Mouse (Mus musculus) heart, adult 11 months (tissue): ENCODE measurements around the gene Gpatch3.

Source experiments
- DNase-seq: peaks from one replicate; pipeline ENCODE4 v3.0.0; 2022

Gpatch3 gene

DNA sequence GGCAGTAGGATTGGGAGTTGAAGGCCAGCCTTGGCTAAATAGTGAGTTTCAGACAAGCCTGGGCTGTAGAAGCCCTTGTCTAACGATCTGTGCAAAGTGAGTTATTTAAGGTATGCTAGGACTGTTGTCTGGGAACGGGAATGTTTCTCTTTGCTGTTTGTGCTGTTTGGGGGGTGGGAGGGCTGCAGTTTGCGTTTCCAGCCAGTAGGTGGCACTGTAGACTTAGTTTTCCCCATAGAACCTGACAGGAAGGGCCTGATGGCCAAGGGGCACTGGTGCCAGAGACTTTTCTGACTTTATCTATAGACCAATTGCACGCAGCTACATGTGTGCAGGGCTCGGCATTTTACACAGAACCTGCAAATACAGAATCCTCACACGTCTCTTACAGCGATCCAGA lies 18.0 kb downstream of the Gpatch3 start:
- DNase-seq, result peak; percentile 96

DNA sequence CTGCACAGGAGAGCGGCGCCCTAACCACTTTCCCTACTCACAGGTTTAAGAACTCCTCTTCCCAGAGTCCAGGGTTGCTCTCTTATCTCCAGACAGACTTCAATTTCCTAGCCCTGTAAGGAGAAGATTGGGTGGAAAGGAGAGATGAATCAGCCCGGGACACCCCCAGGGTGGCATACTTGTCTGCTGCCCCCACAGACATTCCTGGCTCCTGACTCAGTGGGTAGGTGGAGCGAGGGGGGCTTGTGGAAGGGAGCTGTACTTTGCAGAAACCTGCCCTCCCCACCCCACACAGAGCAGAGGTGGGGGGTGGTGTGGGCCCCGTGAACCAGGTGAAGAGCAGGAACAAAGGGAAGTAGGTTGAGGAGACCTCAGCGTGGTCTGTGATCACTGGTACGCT lies 21.0 kb downstream of the Gpatch3 start:
- no peak for DNase-seq

DNA sequence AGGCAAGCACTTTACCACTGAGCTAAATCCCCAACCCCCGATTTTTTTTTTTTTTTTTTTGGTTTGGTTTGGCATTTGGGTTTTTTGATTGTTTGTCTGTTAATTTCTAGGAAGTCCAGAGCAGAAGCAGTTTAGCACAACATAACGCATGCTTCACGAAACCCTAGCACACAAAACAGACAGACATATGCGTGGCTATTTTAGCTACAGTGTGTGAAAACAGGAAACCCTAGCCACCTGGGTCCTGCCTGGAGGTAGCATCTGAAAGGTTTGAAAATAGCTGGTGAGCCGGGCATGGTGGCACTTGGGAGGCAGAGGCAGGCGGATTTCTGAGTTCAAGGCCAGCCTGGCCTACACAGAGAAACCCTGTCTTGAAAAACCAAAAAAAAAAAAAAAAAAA lies 21.5 kb downstream of the Gpatch3 start:
- no peak for DNase-seq

DNA sequence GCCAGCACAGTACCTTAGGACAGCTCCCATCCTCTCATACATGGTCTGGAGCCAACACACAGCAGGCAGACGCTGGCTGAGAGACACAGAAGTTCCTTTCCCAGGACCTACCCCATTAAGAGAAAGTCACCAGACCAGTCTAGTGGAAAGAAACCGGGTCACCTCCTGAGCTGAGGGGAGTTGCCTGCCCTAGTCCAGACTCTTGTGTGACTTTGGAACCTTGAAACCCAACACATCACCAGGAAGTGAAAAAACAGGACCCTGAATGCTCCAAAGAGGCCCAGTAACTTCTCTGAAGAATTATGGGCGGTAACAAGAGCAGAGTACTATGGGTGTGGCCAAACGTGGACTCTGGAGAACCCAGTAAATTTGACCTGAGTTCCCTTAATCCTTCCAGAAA lies 24.1 kb downstream of the Gpatch3 start:
- DNase-seq, result no peak

DNA sequence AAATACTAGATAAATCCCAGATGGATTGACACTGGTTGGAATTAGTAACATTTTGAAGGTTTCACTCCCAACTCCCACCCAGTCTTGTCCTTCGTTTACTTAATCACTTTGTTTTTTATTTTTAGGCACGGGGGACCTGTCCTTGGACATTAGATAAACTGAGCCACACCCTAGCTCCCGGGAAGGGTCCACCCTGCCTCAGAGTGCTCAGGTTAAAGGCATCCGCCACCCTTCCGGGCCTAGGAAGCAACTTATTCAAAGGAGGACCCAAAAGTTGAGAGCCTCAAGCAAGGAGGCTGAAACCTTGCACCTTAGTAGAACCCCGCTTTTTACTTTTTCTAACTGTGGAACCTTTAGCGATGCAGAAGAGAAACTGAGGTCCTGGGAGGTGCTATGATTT lies 24.6 kb downstream of the Gpatch3 start:
- no peak for DNase-seq

DNA sequence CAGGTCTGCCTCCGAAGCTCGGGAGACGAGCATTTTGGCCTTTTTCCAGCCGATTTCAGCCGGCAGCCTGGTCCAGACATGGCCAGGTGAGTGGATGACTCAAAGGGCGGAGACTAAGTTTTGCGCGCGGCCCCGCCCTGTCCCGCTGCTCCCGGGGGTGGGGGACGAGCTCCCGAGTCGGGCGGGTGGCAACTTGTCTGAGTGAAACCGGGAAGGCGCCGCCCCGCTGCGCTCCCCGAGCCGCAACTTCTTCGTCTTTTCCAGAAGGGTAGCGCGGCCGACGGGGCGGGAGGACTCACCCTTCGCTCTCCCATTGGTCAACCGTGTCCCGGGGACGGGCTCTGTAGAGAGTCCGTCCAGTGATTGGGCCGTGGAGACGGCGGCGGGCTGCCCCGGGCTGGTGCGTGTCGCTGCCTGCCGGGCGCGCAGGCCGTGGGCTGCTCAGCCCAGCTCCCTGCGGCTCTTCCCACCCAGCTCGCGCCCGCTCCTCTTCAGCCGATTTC lies 25.1 kb downstream of the Gpatch3 start:
- peak; percentile 100 for DNase-seq

DNA sequence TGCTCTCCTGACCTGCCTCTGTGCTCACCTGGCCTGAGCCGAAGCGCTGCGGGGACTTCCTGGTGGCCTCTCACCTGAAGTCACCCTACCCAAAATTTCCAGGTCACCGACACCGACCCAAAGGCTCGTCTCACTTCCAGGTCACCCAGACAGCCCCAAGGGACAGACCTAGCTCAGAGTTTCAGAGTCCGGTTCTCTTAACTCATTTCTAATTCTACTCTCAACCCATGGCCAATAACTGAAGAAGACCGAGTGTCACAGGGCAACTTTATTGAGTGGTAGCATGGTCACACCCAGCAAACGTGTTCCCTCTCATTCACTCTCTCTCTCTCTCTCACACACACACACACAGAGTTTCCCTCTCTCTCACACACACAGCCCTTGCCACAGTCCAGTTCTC lies 25.8 kb downstream of the Gpatch3 start:
- DNase-seq, result no peak

DNA sequence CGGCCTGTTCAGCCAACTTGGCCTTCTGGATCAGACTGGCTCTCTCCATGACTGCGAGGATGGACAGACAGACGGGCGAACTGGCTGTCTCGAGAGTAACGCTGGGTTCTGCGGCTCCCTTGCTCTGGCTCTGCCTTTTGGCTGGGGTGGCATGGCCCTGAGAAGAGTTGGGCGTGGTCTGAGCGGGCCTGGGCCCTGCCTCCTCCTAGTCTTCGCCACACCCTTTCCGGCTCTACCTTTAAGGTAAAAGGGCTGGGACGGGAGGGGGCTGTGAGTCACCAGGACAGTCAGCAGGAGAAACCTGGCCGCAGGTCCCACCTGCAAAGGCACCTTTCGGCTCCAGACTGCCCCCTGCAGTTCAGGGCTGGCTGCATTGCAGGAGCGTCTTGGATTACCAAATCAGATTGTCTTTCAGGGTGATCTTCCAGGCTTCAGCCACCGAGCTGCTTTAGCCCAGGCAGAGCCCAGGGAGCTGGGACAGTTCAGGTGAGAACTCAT lies 27.2 kb downstream of the Gpatch3 start, which contains the start of gene Sfn:
TSS of gene Sfn (minus strand) at position 448 of the 498 bp plus-strand sequence.
- peak; percentile 91 for DNase-seq

DNA sequence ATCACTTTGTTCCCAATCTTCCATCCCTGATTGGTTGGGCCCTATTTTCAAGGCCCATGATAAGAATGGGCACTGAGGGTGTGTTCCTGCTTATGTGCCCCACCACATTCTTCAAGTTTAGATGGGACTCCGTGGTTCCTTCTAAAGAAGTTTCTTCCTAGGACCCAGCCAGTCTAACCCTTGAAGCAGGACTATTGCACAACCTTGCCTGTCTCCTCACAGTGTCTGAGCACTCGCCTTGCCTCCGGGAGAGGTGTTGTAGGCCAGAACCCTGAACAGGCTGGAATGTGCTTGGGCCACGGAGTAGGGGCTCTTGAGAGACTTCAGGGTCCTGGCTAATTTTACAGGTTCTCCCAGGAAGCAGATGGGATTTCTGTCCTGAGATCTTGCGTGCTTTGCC lies 28.5 kb downstream of the Gpatch3 start:
- DNase-seq, result no peak

DNA sequence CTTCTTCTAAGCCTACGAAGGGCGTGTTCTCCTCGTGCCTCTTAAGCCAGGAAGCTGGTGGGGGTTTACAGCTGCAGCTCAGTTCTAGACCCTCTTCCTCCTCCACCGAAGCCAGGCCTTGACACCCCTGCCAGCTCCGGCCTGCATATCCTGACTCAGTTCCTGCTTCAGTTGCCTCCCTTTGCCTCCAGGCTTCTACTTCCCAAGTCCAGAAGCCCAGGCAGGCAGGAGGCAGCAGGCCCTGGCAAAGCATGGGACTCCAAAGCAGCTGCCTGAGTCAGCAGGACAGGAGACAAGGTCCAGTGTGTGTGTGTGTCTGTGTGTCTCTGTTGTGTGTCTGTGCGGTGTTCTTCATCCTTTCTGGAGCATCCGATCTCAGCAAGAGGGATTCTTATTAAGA lies 29.6 kb downstream of the Gpatch3 start:
- no peak for DNase-seq

DNA sequence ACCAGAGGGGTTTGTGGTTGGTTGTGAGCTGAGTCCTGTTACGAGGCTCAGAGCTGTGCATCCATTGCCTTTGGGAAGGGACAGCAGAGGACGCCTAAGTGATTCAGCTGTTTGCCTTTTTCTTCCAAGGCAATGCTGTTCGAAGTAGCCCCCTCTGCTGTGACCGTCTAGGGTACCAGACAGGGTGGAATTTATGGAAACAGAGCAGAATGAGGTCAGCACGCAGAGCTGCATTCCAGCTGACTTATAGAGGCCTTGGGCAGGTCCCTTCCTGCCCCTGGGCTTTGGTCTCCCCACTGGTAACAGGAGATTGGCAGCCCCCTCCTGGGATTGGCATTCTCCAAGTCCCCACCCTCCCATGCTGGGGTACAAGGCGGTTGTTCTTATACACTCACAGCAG lies 30.3 kb downstream of the Gpatch3 start:
- DNase-seq, result no peak

DNA sequence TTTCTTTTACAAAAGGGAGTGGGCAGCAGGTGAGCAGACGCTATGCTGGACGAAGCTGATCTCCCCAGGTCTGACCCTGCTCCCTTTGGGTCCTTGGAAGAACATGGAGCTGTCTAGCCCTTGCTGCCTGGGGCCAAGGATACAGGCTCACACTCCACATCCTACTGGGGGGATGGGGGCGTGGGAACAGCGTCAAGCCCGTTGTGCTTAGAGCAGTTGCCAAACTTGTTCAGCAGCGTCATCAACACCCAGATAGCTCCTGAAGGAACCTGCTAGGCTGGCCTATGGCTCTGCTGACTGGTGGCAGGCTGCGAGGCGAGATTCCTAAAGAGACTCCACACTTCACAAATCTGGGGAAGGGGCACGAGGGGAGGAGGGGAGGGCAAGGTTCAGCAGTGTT lies 30.8 kb downstream of the Gpatch3 start:
- DNase-seq, result no peak

DNA sequence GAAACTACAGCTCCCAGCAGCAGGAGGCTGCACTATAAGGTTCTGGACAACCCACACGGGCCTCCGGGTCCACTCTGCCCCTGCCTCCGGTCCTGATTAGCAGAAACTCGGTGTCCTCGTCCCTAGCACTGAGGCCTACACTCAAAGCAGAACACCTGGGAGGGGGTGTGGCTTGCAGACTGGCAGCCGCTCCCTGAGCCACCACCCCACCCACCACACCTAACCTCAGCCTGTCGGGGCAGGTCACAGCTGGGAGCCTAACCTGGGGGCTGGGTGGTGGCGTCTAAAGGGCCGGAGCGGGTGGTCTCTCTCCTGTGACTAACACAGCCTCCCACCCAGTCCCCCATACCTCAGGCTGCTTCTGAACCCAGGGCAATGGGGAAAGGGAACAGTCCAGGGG lies 32.7 kb downstream of the Gpatch3 start:
- DNase-seq, result no peak

DNA sequence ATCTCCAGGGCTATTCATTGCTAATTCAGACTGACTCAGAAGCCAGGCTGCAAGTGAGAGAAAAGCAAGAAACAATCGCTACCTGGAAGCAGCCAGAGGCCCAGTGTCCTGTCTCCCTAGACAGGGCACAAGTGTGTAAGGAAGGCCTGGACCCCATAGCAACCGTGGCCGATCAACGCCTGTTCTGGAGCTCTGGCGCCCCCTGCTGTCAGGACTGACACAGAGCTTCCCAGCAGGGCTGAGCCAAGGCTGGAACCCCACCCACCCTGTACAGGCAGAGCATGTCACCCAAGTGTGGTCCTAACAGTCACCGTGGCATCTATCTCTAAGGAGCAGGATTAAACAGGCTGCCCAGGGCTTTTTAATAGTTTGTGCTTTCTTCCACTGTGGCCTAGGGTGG lies 35.2 kb downstream of the Gpatch3 start:
- peak; percentile 97 for DNase-seq

DNA sequence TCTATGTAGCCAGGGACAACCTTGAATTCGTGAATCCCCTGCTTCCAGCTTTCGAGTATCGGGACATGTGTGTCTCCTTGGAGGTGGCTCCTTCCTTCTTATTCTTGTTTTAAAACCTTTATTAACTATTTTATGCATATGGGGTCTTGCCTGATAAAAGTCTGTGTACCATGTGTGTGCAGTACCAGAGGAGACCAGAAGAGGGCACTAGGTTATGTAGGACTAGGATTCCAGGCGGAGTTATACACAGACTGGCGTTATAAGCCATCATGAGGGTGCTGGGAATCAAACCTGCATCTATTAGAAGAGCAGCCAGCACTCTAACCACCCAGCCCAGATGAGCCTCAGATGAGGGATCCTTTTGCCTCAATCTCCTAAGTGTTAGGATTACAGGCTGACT lies 37.3 kb downstream of the Gpatch3 start:
- no peak for DNase-seq

DNA sequence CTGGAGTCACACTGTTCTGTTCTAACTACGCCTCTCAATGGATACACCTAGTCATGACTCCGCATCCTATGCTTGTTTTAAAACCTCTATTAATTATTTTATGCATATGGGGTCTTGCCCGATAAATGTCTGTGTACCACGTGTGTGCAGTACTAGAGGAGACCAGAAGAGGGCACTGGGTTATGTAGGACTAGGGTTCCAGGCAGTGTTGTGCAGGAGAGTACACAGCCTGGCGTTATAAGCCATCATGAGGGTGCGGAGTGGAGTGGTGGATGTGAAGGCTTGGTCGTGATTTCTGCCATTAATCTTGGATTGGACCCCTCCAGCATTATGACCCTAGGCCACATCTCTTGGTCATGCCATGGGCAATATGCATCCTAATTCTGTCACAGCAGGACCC lies 37.9 kb downstream of the Gpatch3 start:
- DNase-seq, result no peak

DNA sequence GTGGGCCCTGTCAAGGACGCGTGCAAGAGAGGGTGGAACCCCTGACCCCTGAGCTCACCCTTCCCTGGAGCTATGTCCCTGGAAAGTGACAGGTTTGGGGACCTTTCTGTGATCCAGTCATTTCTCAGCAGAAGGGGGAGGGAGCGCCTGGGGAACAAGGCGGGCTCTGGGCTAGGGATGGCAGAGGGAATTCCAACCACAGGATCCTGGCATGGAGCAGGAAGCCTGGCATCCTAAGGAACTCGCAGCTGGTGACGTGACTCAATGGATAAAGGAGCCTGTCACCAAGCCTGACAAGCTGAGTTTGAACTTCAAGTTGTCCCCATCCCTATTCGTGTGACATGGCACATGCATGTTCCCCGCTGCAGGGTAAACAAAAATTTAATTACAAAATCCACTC lies 38.5 kb downstream of the Gpatch3 start:
- no peak for DNase-seq

DNA sequence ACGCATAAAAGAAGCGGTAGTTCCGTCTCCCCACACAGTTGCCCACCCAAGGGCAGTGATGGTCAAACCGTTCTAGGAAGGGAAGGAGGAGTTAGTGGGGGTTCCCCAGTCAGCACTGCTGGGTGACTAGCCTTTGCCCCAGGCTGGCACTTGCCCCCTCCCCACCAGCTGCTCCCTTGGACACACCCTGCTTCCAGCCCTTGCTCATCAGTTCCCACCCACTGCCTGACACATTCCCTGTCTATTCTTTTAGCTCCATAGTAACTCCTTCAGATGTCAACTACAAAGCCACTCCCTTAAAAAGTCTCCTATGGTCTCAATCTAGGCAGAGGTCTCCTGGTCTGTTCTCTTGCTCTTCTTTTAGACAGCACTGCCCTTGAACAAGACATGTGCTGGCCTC lies 39.3 kb downstream of the Gpatch3 start:
- no peak for DNase-seq

DNA sequence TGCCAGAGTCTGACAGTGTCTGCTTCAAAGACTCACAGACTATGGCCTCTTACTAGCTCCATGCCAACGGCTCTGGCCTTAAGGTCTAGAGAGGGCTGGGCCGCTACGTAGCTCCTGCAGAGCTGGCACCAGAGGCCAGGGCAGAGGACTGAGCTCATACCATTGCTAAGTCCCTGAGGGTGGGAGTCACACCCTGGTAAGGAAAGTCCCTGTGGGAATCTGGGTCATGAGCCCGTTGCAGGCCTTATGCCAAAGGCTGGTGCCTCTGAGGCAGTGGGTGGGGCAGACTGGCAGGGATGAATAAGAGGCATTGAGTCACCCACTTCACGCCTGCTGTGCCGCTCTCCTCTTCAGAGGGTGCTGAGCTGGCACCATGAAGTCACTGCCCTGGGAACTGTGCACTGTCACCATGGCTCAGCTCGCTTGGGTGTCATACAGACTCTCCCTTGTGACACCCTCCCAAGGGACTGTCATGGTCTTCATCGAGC lies 39.8 kb downstream of the Gpatch3 start:
- peak; percentile 96 for DNase-seq

DNA sequence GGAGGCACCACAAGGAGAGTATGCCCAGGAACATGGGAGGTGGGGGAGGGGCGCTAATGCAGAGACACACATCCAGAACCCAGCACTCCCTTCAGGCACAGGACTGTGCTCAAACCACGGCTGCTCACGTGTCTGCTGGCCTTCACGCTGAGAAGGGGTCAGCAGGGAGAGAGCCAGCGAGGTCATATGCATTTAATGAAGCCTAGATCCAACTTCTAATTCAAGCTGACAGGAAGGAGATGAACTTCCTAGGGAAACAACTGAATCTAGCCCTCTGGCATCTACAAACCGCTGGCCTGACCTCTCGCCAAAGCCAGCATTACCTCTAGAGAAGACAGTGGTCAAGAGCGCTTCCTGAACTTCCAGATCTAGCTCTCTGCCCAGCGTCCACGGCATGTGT lies 40.9 kb downstream of the Gpatch3 start:
- no peak for DNase-seq

DNA sequence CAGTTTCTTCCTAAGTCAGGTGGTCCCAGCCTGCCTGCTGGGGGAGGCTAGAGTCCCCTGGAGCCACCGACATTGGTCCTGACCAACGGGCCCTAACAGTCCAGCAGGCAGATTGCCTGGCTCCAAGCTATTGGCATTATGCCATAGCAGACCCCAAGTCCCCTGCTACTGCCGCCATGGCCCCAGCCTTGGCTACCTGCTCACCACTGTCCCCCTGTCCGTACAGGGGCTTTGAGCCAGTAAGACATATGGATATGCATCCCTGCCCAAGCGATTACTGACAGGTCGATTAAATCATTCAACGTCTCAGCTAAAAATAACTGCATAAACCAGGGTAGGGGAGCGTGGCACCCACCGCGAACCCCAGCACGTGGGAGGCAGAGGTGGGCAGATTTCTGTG lies 43.4 kb downstream of the Gpatch3 start:
- no peak for DNase-seq

DNA sequence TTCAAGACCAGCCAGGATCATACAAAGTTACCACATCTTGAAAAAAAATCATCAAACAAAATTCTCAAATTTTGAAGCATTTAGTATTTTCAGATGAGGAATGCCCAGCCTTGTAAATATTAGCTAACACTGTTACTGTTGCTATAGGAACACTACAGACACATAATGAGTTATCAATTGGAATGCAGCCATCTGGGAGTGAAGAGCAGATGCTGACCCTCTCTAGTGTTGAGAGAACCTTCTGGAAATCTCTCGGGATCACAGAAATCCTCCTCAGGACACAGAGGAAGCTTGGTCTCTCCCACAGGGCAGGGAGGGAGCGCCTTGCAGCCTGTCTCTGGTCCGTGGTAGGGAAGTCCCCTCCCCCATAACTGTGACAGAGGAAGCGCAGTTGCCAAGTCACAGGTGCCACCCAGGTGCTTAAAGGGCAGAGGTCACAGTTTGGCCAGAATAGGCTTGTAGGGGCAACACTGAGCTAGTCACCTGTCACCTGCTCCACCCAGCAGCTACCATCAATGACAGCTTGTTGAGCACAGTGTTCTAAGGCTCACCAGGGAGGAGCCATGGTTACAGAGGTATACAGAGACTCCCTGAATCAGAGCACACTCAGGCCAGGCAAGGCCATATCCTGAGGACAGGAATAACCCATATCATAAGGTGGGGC lies 45.1 kb downstream of the Gpatch3 start:
- DNase-seq, result no peak

DNA sequence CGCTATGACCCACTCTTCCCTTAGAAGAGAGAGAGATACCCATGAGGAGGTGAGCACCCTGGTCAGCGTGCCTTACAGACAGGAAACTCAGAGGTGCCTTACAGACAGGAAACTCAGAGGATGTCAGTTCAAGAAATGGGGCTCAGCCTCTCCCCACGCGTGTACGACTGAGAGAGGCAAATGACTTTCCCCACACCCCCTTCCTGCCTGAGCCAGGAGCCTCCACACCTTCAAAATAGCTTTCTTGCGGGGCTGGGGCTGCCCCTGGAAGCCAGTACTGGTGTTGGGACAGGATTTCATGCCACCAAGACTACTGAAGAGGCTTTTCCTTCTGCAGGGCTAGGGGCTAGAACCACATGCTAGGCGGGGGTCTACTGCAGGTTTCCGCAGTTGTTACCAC lies 46.1 kb downstream of the Gpatch3 start:
- DNase-seq, result peak; percentile 84

DNA sequence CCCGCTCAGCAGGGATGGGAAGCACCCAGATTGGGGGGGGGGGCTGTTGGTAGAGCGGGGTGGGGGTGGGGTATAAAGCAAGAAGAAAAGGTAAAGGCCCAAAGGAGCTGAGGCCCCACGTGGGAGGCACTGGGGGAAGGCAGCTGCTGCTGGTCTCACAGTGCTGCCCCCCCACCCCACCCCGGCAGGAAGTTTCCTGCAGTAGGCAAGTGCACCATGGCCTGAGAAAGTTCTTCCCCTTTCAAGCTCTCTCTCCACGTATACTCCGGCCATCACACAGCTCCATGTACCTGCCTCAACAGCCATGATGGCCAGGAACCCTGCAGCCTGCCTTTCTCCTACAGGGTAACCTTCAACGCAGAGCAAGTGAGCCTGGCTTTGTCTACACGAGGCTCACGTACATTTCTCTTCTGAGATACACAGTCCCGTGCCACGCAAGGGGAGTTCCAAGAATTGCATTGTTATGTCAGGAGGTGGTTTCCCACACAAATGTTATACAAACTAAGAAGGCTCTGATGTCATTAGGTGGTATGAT lies 47.7 kb downstream of the Gpatch3 start:
- DNase-seq, result no peak

DNA sequence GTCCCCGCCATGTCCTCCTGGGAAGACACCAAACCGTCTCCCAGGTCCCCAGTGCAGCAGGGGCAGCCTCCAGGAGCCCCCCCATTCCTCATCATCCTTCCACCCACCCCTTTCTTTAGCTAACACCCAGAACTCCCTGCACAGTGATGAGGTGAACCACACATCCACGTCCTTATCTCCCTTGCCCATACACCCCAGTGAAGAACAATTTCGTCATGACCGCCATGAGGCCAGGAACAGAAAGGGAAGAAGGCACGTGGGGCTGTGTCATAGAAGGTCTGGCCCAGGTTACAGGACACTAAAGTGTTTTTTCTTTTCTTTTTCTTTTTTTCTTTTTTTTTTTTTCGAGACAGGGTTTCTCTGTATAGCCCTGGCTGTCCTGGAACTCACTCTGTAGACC lies 50.3 kb downstream of the Gpatch3 start:
- DNase-seq, result peak; percentile 85
